Mouse (Mus musculus) common myeloid progenitor, adult 5-6 weeks (primary cell): ENCODE measurements around the gene Smyd3. TPM values are rescaled to one million over a fixed set of nuclear protein-coding genes. Genes with fewer than 3 reads are reported as not detected.

Experiments
- ATAC-seq: replicated peaks from 2 replicates; pipeline ENCODE4 v1.8.0; 2016; ENCODE audit warnings: low read depth, mild to moderate bottlenecking, moderate TSS enrichment, inconsistent platforms; ENCODE audit not compliant: poor library complexity, severe bottlenecking
- total RNA-seq: library from RNA; stranded (forward); fragments of 200-1000, 187-1606 nt; gene quantifications from 2 replicates; pipeline ENCODE4 v1.2.3, GENCODE M21; 2017

Smyd3 gene
- total RNA-seq, 1 experiment from 2014 or later: 41.1 TPM

DNA sequence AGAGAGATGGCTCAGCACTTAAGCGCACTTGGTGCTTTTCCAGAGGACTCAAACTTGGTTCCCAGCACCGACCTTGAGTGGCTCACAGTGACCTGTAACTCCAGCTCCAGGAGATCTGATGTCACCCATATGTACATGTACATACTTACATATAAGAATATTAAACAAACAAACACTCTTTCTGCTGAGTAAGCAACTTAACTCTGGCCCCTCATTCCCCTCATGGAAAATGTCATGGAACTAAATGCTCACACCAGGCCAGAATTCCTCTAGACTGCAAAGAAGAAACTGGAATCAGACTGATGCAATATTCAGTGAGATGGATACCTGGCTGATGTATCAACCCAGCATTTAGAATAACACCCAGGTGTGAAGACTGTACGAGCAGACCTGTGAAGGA, 21.2 kb upstream of the Smyd3 start:
- no peak for ATAC-seq

GRCm38 (mm10) chr1:179519901-179520300, 2.1 kb upstream of the Smyd3 start:
- no peak for ATAC-seq

GRCm38 (mm10) chr1:179516941-179517712, 714 bp downstream of the Smyd3 start:
- peak; percentile 66 for ATAC-seq

- no peak for ATAC-seq
Observed at GRCm38 (mm10) chr1:179511895-179512294, 5.9 kb downstream of the Smyd3 start.

DNA sequence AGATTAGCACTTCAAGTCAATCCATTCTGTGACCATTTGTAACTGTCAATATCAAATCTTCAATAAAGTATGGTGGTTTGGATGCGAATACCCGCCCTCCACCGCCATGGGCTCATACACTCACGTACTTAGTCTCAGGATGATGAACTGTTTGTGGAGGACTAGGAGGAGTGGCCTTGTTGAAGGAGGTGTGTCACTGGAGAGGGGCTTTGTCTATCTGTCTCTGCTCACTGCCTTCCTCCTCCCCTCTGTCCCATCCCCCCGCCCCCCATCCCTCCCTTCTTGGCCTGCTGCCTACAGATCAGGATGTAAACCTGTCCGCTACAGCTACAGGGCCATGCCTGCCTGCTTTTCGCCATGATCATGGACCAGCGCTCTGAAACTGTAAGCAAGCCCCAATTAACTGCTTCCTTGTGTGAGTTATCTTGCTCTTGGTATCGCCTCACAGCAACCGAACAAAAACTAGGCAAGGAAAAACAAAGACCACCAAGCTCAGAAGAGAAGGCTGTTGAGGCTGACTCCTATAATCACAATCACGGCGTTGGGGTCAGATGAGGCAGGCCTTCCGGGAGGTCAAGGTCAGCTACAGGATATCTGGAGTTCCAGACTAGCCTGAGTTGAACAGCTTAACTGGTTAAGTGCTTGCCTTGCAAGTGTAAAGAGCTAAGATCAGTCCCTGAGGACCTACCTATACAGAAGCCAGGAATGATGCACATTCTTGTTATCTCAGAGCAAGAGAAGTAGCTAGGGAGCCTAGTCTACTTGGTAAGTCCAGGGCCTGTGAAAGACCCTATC, 7.1 kb downstream of the Smyd3 start:
- no peak for ATAC-seq

GRCm38 (mm10) chr1:179506530-179507315, 11.1 kb downstream of the Smyd3 start:
- peak; percentile 73 for ATAC-seq

GRCm38 (mm10) chr1:179502565-179502964, 15.3 kb downstream of the Smyd3 start:
- ATAC-seq: peak; percentile 71; the same call in 1 of the 2 replicates

DNA sequence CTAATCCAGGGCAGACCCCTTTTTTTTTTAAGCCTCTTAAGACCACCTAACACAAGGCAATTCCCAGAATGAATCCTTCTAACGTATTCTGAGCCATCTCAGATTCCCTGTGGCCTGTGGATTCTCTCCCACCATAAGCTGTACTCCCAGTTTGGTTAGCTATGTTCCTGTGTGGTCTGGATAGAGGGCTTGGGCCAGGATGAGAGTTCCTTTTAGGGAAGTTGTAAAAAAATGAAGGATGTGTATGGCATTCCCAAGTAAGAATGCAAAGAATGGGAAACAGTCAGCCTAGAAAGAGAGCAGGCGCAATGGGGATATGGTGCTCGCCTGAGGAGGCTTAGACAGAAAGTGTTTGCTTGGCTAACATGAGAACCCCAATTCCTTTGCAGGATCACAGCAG, 18.6 kb downstream of the Smyd3 start:
- no peak for ATAC-seq

DNA sequence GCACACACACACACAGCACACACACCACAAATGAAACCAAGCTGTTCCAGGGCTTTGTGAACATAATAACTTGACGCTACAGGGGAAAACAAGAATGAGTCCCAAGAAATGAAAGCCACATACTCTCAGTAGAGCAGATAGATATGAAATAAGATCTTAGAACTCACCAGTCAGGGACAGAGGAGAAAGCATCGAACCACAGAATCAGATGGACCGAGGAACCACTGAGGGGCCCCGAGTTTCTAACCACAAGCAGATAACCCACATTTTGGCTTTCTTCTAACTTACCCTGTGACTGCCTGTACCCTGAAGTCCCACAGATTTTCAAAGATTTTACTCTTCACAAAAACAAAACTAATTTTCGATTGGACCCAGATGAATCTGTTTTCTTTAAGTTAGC, 24.9 kb downstream of the Smyd3 start:
- peak; percentile 52; the same call in 1 of the 2 replicates for ATAC-seq

DNA sequence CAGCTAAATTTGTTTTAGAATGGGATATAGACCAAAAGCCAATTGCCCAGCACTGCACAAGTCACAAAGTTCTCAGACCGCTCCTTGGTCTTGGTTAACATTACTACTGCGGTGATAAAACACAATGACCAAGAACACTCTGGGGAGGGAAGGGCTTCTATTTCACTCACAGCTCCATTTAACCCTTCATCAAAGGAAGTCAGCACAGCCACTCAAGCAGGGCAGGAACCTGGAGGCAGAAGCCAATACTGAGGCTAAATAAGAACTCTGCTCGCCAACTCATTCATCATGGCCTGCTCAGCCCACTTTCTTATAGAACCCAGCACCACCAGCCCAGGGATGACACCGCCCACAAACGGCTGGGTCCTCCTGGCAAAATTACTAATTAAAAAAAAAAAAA, 29.3 kb downstream of the Smyd3 start:
- ATAC-seq: no peak

DNA sequence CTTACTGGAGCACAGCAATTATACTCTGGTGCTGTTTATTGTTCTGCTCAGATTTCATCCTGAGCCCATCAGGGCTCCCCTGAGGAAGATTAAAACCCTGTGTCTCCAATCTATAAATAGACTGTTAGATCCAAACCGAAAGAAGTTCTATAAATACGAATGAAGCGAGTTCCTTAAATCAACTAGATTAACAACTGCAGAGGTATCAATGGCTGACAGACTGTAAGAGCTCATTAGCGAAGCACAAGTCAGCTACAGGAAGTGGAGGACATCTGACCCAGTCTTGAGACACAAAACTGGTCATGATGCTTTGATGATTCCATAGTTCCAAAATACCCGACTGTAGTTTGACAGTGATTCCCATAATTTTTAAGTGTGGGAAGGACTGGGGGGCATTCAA, 29.9 kb downstream of the Smyd3 start:
- 0 out of 2 replicates have a peak, but pooled peaks have one; percentile 36 for ATAC-seq

GRCm38 (mm10) chr1:179487238-179487637, 30.6 kb downstream of the Smyd3 start:
- ATAC-seq: no peak

- ATAC-seq: no peak
Observed at GRCm38 (mm10) chr1:179485784-179486540, 31.9 kb downstream of the Smyd3 start.

DNA sequence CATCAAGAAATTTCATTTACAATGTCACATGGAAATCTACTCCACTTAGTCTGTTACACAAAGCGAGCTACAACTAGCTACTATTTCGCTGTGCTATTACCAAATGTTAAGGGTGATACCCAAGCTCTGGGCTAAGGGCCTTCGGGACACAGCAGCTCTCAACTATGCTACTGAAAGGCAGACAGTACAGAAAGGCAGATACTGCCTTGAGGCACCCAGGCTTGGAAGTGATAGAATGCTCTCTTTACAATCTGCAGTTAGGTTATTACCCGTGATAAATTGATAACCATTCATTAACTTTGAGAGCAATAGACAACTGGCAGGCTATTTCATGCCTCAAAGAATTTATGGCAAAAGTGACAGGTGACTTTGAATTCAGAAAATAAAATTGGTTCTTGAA, 37.0 kb downstream of the Smyd3 start:
- ATAC-seq: no peak

GRCm38 (mm10) chr1:179477157-179477902, 40.5 kb downstream of the Smyd3 start:
- peak; percentile 88 for ATAC-seq

DNA sequence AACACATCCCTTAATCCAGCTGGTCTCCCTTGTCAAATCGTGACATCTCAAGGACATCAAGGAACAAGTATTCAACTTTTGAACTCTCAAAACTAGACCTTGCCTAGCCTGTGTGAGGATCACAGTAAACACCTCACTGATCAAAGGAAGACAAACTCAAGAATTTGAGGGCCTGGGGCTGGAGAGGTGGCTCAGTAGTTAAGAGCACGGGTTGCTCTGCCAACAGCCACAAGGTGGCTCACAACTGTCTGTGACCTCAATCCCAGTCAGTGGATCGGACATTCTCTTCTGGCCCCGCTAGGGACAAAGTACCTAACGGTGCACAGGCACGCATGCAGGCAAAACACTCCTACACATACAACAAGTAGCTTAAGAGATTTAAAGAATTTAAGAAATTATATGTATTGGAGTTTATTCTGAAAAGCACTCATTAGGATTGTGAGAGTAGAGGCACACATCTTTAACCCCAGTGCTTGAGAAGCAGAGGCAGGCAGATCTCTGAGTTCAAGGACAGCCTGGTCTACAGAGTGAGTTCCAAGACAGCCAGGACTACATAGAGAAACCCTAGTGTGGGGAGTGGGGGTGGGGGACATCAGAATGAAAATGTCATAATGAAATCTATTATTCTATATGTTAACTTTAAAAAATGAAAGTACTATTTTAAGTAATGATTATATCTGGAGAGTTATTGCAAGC, 41.2 kb downstream of the Smyd3 start:
- peak; percentile 36; the same call in 1 of the 2 replicates for ATAC-seq

GRCm38 (mm10) chr1:179474776-179475175, 43.1 kb downstream of the Smyd3 start:
- ATAC-seq: no peak

GRCm38 (mm10) chr1:179473920-179474643, 43.8 kb downstream of the Smyd3 start:
- ATAC-seq: no peak
